Comparison of ENCODE assay signal across 28 mouse cellular contexts in the genomic region with DNA sequence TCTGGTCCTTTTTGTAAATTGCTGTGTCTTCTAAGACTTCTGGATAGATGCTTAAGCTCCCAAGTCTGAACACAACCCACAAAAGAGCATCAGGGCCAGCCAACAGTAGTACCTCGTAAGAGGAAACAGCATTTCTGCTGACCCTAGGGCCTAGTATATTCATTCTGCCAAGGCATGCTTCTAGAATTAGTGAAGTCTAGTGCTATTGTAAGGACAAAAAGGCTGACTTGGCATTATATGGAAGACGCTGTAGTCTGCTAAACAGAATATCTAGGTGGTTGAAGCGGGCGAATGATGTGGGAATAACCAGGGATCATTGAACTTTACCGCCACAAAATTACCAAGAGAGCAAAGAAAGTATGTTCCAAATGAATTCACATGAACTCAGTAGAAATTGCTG. TPM values are rescaled to one million over a fixed set of nuclear protein-coding genes. Genes with fewer than 3 reads are reported as not detected.
DNase-seq lines count a peak whose midpoint lies in the region; ATAC-seq and TF ChIP-seq lines count a peak whose summit lies in the region.
"Had no signal": no experiment of that assay in that cellular context is flagged by ENCODE, and none has a peak within 500 bp of the region (broad histone marks: within the 10 kb centered on the region; RNA-seq: fewer than 3 reads in every experiment).

No protein-coding gene starts in this region.

- H3K27ac ChIP-seq in midbrain, embryonic 11.5 days (ENCODE audit: low read depth, low read length), result no peak overlapping the region
- H3K27ac ChIP-seq in midbrain, embryonic 10.5 days (replicated peaks), result no peak overlapping the region
- H3K27ac ChIP-seq in CH12.LX (ENCODE audit: insufficient read depth, low read depth) (no peak overlapping the region), ES-E14 (ENCODE audit: insufficient read depth, low read depth, low read length, poor library complexity, severe bottlenecking) (no peak overlapping the region)

- 97% methylated on average over 5 of the region's 5 CpGs for WGBS in midbrain, embryonic 11.5 days
- 95% methylated on average over 5 of the region's 5 CpGs for WGBS in midbrain, embryonic 10.5 days

- in situ Hi-C loops in CH12.LX (cut with MboI; ENCODE audit: low pct_ligation_motif_present, low pct_unique_long_range_greater_than_20kb, low sequenced_read_pairs), result no loop called here
- in situ Hi-C loops in ES-E14 (cut with MboI; ENCODE audit: low sequenced_read_pairs in 2 of 2, unreplicated experiment in 2 of 2), result no loop called here

- no peak for TF ChIP-seq EP300 in CH12.LX (IDR thresholded peaks at IDR 0.05; ENCODE audit: low read length)

- no peaks in the 10 kb centered on the region for H3K4me1 ChIP-seq in midbrain, embryonic 11.5 days (ENCODE audit: control insufficient read depth, insufficient read depth, low read length)
- H3K4me1 ChIP-seq in midbrain, embryonic 10.5 days, result no peaks in the 10 kb centered on the region
- H3K4me1 ChIP-seq in CH12.LX (ENCODE audit: control insufficient read depth in 1 of 2, insufficient read depth in 2 of 2) (0 out of 4 replicates have a peak, but pooled peaks cover 0 to 2% of the 10 kb centered on the region in 2 experiments), ES-E14 (ENCODE audit: control insufficient read depth in 2 of 2, insufficient read depth in 2 of 2, low read length in 2 of 2, poor library complexity in 1 of 2) (0 out of 4 replicates have a peak, but pooled peaks cover 0 to 2% of the 10 kb centered on the region in 2 experiments)

- no peak overlapping the region for H3K9ac ChIP-seq in midbrain, embryonic 11.5 days (ENCODE audit: low read length)
- H3K9ac ChIP-seq in CH12.LX (ENCODE audit: insufficient read depth, low read depth), result no peak overlapping the region
- H3K9ac ChIP-seq in ES-E14 (ENCODE audit: insufficient read depth, low read depth, low read length, poor library complexity, severe bottlenecking), result no peak overlapping the region

- no peak for TF ChIP-seq CTCF in CH12.LX (conservative IDR thresholded peaks at IDR 0.05 in 1 of 2, IDR thresholded peaks at IDR 0.05 in 1 of 2; ENCODE audit: low read depth in 2 of 2, low read length in 2 of 2)

- no peak overlapping the region for H3K4me3 ChIP-seq in midbrain, embryonic 11.5 days (ENCODE audit: low read depth, low read length)
- H3K4me3 ChIP-seq in midbrain, embryonic 10.5 days, result no peak overlapping the region
- H3K4me3 ChIP-seq in CH12.LX (replicated peaks in 1 of 3; ENCODE audit: low read depth in 2 of 3, low read length in 2 of 3, poor library complexity in 1 of 3), result no peak overlapping the region
- H3K4me3 ChIP-seq in ES-E14 (ENCODE audit: insufficient read depth in 1 of 2, low read depth in 1 of 2, low read length in 2 of 2, poor library complexity in 1 of 2, severe bottlenecking in 1 of 2), result no peak overlapping the region

- H3K36me3 ChIP-seq in midbrain, embryonic 11.5 days (ENCODE audit: control insufficient read depth, insufficient read depth, low read length), result peaks cover 10% of the 10 kb centered on the region; the same call in 1 of the 2 replicates
- peaks cover 49% of the 10 kb centered on the region for H3K36me3 ChIP-seq in midbrain, embryonic 10.5 days
- H3K36me3 ChIP-seq in CH12.LX (replicated peaks in 1 of 2; ENCODE audit: control insufficient read depth in 1 of 2, insufficient read depth in 1 of 2, low read length in 1 of 2), result peaks cover 27 to 41% of the 10 kb centered on the region in 2 experiments
- peaks cover 32% of the 10 kb centered on the region for H3K36me3 ChIP-seq in ES-E14 (ENCODE audit: control insufficient read depth, insufficient read depth, low read length, poor library complexity, severe bottlenecking)

- no peaks in the 10 kb centered on the region for H3K27me3 ChIP-seq in midbrain, embryonic 11.5 days (ENCODE audit: control insufficient read depth, insufficient read depth, low read length)
- no peaks in the 10 kb centered on the region for H3K27me3 ChIP-seq in midbrain, embryonic 10.5 days (ENCODE audit: low read depth, poor library complexity, severe bottlenecking)
- H3K27me3 ChIP-seq in CH12.LX (replicated peaks), result no peaks in the 10 kb centered on the region
- H3K27me3 ChIP-seq: Patski had no signal

- H3K4me2 ChIP-seq in midbrain, embryonic 11.5 days, result no peak overlapping the region
- no peak overlapping the region for H3K4me2 ChIP-seq in CH12.LX (ENCODE audit: insufficient read depth, low read depth, poor library complexity, severe bottlenecking)

- no peak for TF ChIP-seq POLR2A in CH12.LX (IDR thresholded peaks at IDR 0.05; ENCODE audit: low read depth, low read length)

- no peak for TF ChIP-seq RAD21 in CH12.LX (IDR thresholded peaks at IDR 0.05; ENCODE audit: low read depth, low read length)

- no peaks in the 10 kb centered on the region for H3K79me2 ChIP-seq in CH12.LX (replicated peaks; ENCODE audit: control insufficient read depth, extremely low read depth, insufficient read depth, poor library complexity, severe bottlenecking)

- no peaks in the 10 kb centered on the region for H3K9me3 ChIP-seq in midbrain, embryonic 11.5 days (ENCODE audit: control insufficient read depth, low read length)
- no peaks in the 10 kb centered on the region for H3K9me3 ChIP-seq in midbrain, embryonic 10.5 days (replicated peaks)
- no peaks in the 10 kb centered on the region for H3K9me3 ChIP-seq in CH12.LX (replicated peaks; ENCODE audit: low read length)
- H3K9me3 ChIP-seq in ES-E14 (ENCODE audit: control insufficient read depth, insufficient read depth, low read depth, low read length), result no peaks in the 10 kb centered on the region

- no peak for ATAC-seq in midbrain, embryonic 11.5 days (ENCODE audit: low FRiP score)
- ATAC-seq: activated CD4-positive, CD25-positive, alpha-beta regulatory T cell, adult 4 months; CD4-positive, CD25-positive, alpha-beta regulatory T cell, adult 4 months; Patski had no signal

- dilution Hi-C loops in CH12.LX (cut with MboI; ENCODE audit: extremely low pct_ligation_motif_present, extremely low pct_unique_long_range_greater_than_20kb, low sequenced_read_pairs), result no loop called here

- peak; percentile 71 for DNase-seq in heart, adult 11 months
- no peak for DNase-seq in heart, postnatal 4 days
- peak; percentile 17 for DNase-seq in midbrain, embryonic 11.5 days (ENCODE audit: low spot score, missing footprints)
- no peak for DNase-seq in midbrain, embryonic 10.5 days (ENCODE audit: low spot score)
- no peak for DNase-seq in CH12.LX (ENCODE audit: extremely low read depth)
- DNase-seq in ES-E14 (ENCODE audit: low read depth, low spot score), result no peak
- DNase-seq in layer of hippocampus, adult 11-12 months (ENCODE audit: low spot score), result no peak
- no peak for DNase-seq in left cerebral cortex, adult 9 months (ENCODE audit: low spot score in 2 of 2)
- DNase-seq: adrenal gland, adult 2 months; adrenal gland, adult 8-10 months; adrenal gland, postnatal 10 days; adrenal gland, postnatal 14 days; adrenal gland, postnatal 25 days; adrenal gland, postnatal 36 days; B cell, adult 2 months; cerebellum, adult 11 months; cerebellum, adult 11-12 months; cerebellum, adult 18-20 months; cerebellum, adult 2 months had no signal

TF ChIP-seq in CH12.LX, 34 proteins besides CTCF, POLR2A, EP300 and RAD21:
- TF ChIP-seq ZNF384 (IDR thresholded peaks at IDR 0.05; ENCODE audit: low read depth, low read length), result no peak
- TF ChIP-seq ZC3H11A (IDR thresholded peaks at IDR 0.05; ENCODE audit: low read depth, low read length), result no peak
- TF ChIP-seq E2F4 (IDR thresholded peaks at IDR 0.05; ENCODE audit: insufficient replicate concordance, low read depth, low read length), result no peak
- TF ChIP-seq MAFK (IDR thresholded peaks at IDR 0.05; ENCODE audit: insufficient replicate concordance, low read length), result 0 out of 2 replicates have a peak, but pooled peaks have one; percentile 55
- no peak for TF ChIP-seq MEF2A (IDR thresholded peaks at IDR 0.05; ENCODE audit: borderline replicate concordance, low read depth, low read length)
- no peak for TF ChIP-seq ETS1 (conservative IDR thresholded peaks at IDR 0.05; ENCODE audit: low read depth, low read length)

TF ChIP-seq in ES-E14, 5 proteins besides CTCF, POLR2A, EP300 and RAD21:
- peak; percentile 63; the same call in 1 of the 2 replicates for TF ChIP-seq MAFK (IDR thresholded peaks at IDR 0.05; ENCODE audit: insufficient read depth, low read depth, low read length)
- TF ChIP-seq HCFC1 (IDR thresholded peaks at IDR 0.05; ENCODE audit: borderline replicate concordance, insufficient read depth, low read length), result no peak

RNA-seq across cellular contexts. Expression of a gene that starts 21.9 kb away (rescaled TPM):
- 1 to 10 TPM; 3.9 to 4.0 TPM for total RNA-seq in heart, postnatal 4 days (2021)
- polyA plus RNA-seq in midbrain, embryonic 11.5 days (2014; fragmentation: Nextera tagmentation; extraction: Ambion mirVana), result 6.8 and 7.3 TPM in 2 replicates
- polyA plus RNA-seq in midbrain, embryonic 10.5 days (2016; fragmentation: Nextera tagmentation; extraction: Ambion mirVana), result 7.0 and 7.1 TPM in 2 replicates
- total RNA-seq in CH12.LX (2012; rRNA removed) (3.7 and 3.9 TPM in 2 replicates), CH12.LX (2014; rRNA removed) (3.9 and 4.2 TPM in 2 replicates), ES-E14 (2012; rRNA removed) (2.1 and 2.2 TPM in 2 replicates)
- 3.5 and 4.2 TPM in 2 replicates for polyA plus RNA-seq in CH12.LX (2012; ENCODE audit: insufficient read length, low read depth)

RNA-seq across cellular contexts. Expression of a gene that starts 33.3 kb away (rescaled TPM):
- total RNA-seq in heart, postnatal 4 days (2021), result not detected
- not detected in 2 replicates for polyA plus RNA-seq in midbrain, embryonic 11.5 days (2014; fragmentation: Nextera tagmentation; extraction: Ambion mirVana)
- polyA plus RNA-seq in midbrain, embryonic 10.5 days (2016; fragmentation: Nextera tagmentation; extraction: Ambion mirVana), result not detected in 2 replicates
- total RNA-seq in CH12.LX (2012; rRNA removed) (0.04 and 0.08 TPM in 2 replicates), CH12.LX (2014; rRNA removed) (not detected in 2 replicates), ES-E14 (2012; rRNA removed) (0.31 and 0.53 TPM in 2 replicates)
- 0.08 TPM in 1 of 2 replicates, not detected in the other for polyA plus RNA-seq in CH12.LX (2012; ENCODE audit: insufficient read length, low read depth)
- total RNA-seq: adrenal gland, adult 18-20 months; adrenal gland, adult 2 months; adrenal gland, postnatal 10 days; adrenal gland, postnatal 14 days; adrenal gland, postnatal 25 days; adrenal gland, postnatal 36 days; adrenal gland, postnatal 4 days; MEL had no signal
- polyA plus RNA-seq: adrenal gland, adult 2 months; brain, embryonic 14.5 days; C2C12; CD4-positive, CD25-positive, alpha-beta regulatory T cell, adult 4 months; cerebellum, adult 2 months; G1E; Patski had no signal

RNA-seq across cellular contexts. Expression of a gene that starts 55.0 kb away (rescaled TPM):
- under 1 TPM; 0.67 to 0.99 TPM for total RNA-seq in heart, postnatal 4 days (2021)
- polyA plus RNA-seq in midbrain, embryonic 11.5 days (2014; fragmentation: Nextera tagmentation; extraction: Ambion mirVana), result 18.6 and 21.2 TPM in 2 replicates
- 5.4 and 11.7 TPM in 2 replicates for polyA plus RNA-seq in midbrain, embryonic 10.5 days (2016; fragmentation: Nextera tagmentation; extraction: Ambion mirVana)
- total RNA-seq in CH12.LX (2012; rRNA removed) (0.34 and 0.50 TPM in 2 replicates), CH12.LX (2014; rRNA removed) (0.07 and 0.08 TPM in 2 replicates), ES-E14 (2012; rRNA removed) (3.1 TPM in 2 replicates)
- polyA plus RNA-seq in CH12.LX (2012; ENCODE audit: insufficient read length, low read depth), result not detected in 2 replicates
- total RNA-seq: MEL had no signal
- polyA plus RNA-seq: activated CD4-positive, CD25-positive, alpha-beta regulatory T cell, adult 4 months; C2C12; G1E had no signal

Comparison
In these comparisons a context has a peak if more than half of its experiments do, and no peak if none do; other contexts are left out.
1. DNase-seq: peak in heart, adult 11 months (single experiment) and midbrain, embryonic 11.5 days (single experiment); none in heart, postnatal 4 days (single experiment), midbrain, embryonic 10.5 days (single experiment), CH12.LX (single experiment), ES-E14 (single experiment), layer of hippocampus, adult 11-12 months (single experiment) and left cerebral cortex, adult 9 months (0 of 2).